Mouse (Mus musculus) stomach, postnatal 0 days (tissue): ENCODE measurements around the gene Ccr7. TPM values are rescaled to one million over a fixed set of nuclear protein-coding genes. Genes with fewer than 3 reads are reported as not detected.

Experiments used
- ATAC-seq: fragments of 200-750 bp; cut with Nextera tagmentation; 2 replicates; pipeline ENCODE4 v1.8.0; 2017; ENCODE audit not compliant: low FRiP score, low TSS enrichment
- DNase-seq: peaks from one replicate; pipeline ENCODE4 v3.0.0-alpha.2; 2016; ENCODE audit warnings: low spot score
- H3K27ac ChIP-seq: fragments of 300-500 bp; sonication (generic); replicated peaks from 2 replicates; pipeline ENCODE4 v1.5.1; 2014; ENCODE audit warnings: mild to moderate bottlenecking, control low read depth
- H3K27me3 ChIP-seq: fragments of 300-500 bp; sonication (generic); 2 replicates; pipeline ENCODE4 v1.6.1; 2014; ENCODE audit warnings: low read length; ENCODE audit not compliant: control insufficient read depth, insufficient read depth
- H3K36me3 ChIP-seq: fragments of 300-500 bp; sonication (generic); 2 replicates; pipeline ENCODE4 v1.6.1; 2014; ENCODE audit warnings: low read length, mixed read lengths; ENCODE audit not compliant: control insufficient read depth, insufficient read depth
- H3K4me1 ChIP-seq: fragments of 300-500 bp; sonication (generic); replicated peaks from 2 replicates; pipeline ENCODE4 v1.6.1; 2014; ENCODE audit warnings: antibody characterized with exemption; ENCODE audit not compliant: control insufficient read depth, insufficient read depth
- H3K4me2 ChIP-seq: fragments of 300-500 bp; sonication (generic); replicated peaks from 2 replicates; pipeline ENCODE4 v1.6.1; 2014; ENCODE audit warnings: low read depth, mild to moderate bottlenecking, control low read depth, moderate library complexity
- H3K4me3 ChIP-seq: fragments of 300-500 bp; sonication (generic); 2 replicates; pipeline ENCODE4 v1.5.1; 2014; ENCODE audit warnings: low read depth, low read length, control low read depth
- H3K9ac ChIP-seq: fragments of 300-500 bp; sonication (generic); 2 replicates; pipeline ENCODE4 v1.6.1; 2014; ENCODE audit warnings: mild to moderate bottlenecking, low read length, control low read depth, mixed read lengths
- H3K9me3 ChIP-seq: fragments of 300-500 bp; sonication (generic); 2 replicates; pipeline ENCODE4 v1.6.1; 2016; ENCODE audit warnings: low read length; ENCODE audit not compliant: control insufficient read depth
- CTCF ChIP-seq: IDR thresholded peaks from 2 replicates; pipeline ENCODE4 v1.5.1; 2016; ENCODE audit warnings: antibody characterized with exemption, low read depth, mild to moderate bottlenecking, moderate library complexity
- EP300 ChIP-seq: optimal IDR thresholded peaks from 2 replicates; pipeline ENCODE3; 2016; ENCODE audit warnings: antibody characterized with exemption
- WGBS: fragments of 180-500 bp; shearing (Covaris S2); extraction: QIAGEN DNeasy Blood & Tissue Kit; methylation state at CpG from one replicate; pipeline ENCODE4 v1.1.7; 2014; 5-methylcytosine and 5-hydroxymethylcytosine counted together
- polyA plus RNA-seq: library from polyadenylated mRNA; unstranded; fragments of >200 nt; fragmentation: Nextera tagmentation; extraction: Ambion mirVana; gene quantifications from 2 replicates; pipeline ENCODE4 v1.2.1, GENCODE M21; 2015

The Ccr7 gene
- polyA plus RNA-seq, 1 experiment from 2014 or later: 0.07 TPM

DNA sequence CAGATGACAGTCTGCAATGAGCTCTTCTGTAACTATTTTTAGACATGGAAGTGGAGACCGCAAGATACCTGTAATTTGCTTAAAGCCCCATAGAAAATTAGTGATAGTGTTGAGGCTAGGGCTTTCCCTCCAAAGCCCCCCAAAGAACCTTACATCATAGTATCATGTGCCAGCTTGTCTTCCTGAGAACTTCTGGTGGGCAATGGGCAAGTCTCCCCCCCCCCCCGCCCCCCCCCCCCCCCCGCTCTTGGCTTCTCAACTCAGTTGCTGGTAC, 23.0 kb upstream of the Ccr7 start:
- H3K9ac ChIP-seq: no peak overlapping the region
- H3K9me3 ChIP-seq: no peaks in the 10 kb centered on the region
- no peak overlapping the region for H3K4me3 ChIP-seq
- ATAC-seq (no peak), DNase-seq (no peak)
- WGBS: 87% methylated on average over 1 of the region's 3 CpGs
- no peaks in the 10 kb centered on the region for H3K27me3 ChIP-seq
- H3K4me1 ChIP-seq: no peaks in the 10 kb centered on the region
- no peak for TF ChIP-seq CTCF
- no peak for TF ChIP-seq EP300
- H3K4me2 ChIP-seq: no peak overlapping the region
- H3K36me3 ChIP-seq: no peaks in the 10 kb centered on the region
- no peak overlapping the region for H3K27ac ChIP-seq

DNA sequence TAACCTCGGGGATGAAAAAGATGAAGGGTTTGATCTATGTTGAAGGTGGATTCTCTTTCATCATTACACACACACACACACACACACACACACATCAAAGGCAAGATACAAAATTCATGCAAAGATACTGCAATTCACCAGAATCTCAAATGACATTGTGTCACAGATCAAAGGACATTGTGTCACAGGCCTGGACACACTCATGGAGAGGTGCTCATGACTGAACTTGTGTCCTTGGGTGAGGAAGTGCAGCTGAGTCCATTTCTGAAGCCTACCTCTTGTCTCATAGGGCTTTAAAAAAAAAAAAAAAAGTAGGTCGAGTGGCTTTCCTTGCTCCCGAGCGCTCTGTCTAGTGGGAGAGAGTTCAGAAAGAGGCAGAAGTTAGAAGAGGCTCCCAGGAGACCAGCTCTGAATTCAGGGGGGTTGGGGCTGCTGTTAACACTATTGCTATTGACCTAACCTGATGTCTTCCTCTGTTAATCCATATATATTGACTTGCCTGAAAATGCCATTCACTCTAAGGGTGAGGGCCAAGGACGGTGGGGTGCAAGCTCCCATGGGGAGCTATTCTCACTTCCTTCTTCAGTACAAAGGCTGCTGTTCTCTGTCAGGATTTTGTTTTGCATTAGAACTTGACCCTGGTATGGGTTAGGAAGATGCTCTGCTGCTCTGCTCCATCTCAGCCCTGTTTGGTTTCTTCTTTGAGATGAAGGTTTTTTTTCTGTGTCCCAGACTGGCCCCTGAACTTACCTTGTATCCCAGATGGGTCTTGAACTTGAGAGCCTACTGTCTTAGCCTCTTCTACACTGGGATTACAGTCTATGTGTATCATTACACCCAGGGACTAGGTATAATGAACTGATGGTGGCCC, 22.4 kb upstream of the Ccr7 start:
- Histone ChIP-seq H3K4me3 (no peak overlapping the region), H3K4me1 (no peaks in the 10 kb centered on the region), H3K36me3 (no peaks in the 10 kb centered on the region), H3K4me2 (no peak overlapping the region), H3K9ac (no peak overlapping the region), H3K27ac (no peak overlapping the region), H3K27me3 (no peaks in the 10 kb centered on the region), H3K9me3 (no peaks in the 10 kb centered on the region)
- ATAC-seq (no peak), DNase-seq (no peak)
- TF ChIP-seq EP300 (no peak), CTCF (no peak)
- 52% methylated on average over 5 of the region's 5 CpGs for WGBS

DNA sequence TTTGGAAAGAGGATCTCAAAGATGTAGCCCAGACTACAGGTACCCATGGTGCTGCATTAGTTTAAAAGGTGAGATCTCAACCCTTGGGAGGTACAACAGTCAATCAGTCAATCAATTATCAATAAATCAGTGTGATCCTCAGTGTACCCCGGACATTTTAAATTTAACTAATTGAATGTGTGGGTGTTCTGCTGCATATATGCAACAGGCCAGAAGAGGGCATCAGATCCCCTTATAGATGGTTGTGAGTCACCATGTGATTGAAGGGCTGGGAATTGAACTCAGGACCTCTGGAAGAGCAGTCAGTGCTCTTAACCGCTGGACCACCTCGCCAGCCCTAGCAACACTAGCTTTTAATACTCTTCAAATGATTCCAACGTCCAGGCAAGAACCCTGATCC, 17.1 kb upstream of the Ccr7 start:
- no peak overlapping the region for H3K27ac ChIP-seq
- no peak overlapping the region for H3K4me3 ChIP-seq
- no peak overlapping the region for H3K9ac ChIP-seq
- H3K27me3 ChIP-seq: no peaks in the 10 kb centered on the region
- TF ChIP-seq EP300: no peak
- TF ChIP-seq CTCF: peak; percentile 23
- ATAC-seq (no peak), DNase-seq (no peak)
- no peaks in the 10 kb centered on the region for H3K9me3 ChIP-seq
- H3K36me3 ChIP-seq: no peaks in the 10 kb centered on the region
- H3K4me1 ChIP-seq: no peaks in the 10 kb centered on the region
- no peak overlapping the region for H3K4me2 ChIP-seq
- 80% methylated on average over 4 of the region's 4 CpGs for WGBS

DNA sequence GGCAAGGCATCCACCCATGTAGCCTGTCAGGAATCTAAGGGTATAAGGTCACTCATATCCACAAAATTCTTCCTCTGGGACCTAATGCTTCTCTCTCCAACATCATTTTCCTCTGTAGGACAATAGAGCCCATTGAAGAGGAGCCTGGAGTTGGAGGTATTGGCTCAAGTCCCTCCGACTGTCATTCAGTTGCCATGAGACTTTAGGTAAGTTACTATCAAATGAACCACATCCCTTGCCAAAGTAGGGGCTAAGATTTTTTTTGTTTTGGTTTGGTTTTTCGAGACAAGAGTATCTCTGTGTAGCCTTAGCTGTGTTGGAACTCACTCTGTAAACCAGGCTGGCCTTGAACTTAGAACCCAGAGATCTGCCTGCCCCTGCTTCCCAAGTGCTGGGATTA, 16.6 kb upstream of the Ccr7 start:
- WGBS: 68% methylated on average over 2 of the region's 2 CpGs
- Histone ChIP-seq H3K9ac (no peak overlapping the region), H3K4me3 (no peak overlapping the region), H3K4me1 (no peaks in the 10 kb centered on the region), H3K36me3 (no peaks in the 10 kb centered on the region), H3K9me3 (no peaks in the 10 kb centered on the region), H3K27ac (no peak overlapping the region), H3K4me2 (no peak overlapping the region), H3K27me3 (no peaks in the 10 kb centered on the region)
- no peak for ATAC-seq
- no peak for DNase-seq
- TF ChIP-seq CTCF (no peak), EP300 (no peak)

DNA sequence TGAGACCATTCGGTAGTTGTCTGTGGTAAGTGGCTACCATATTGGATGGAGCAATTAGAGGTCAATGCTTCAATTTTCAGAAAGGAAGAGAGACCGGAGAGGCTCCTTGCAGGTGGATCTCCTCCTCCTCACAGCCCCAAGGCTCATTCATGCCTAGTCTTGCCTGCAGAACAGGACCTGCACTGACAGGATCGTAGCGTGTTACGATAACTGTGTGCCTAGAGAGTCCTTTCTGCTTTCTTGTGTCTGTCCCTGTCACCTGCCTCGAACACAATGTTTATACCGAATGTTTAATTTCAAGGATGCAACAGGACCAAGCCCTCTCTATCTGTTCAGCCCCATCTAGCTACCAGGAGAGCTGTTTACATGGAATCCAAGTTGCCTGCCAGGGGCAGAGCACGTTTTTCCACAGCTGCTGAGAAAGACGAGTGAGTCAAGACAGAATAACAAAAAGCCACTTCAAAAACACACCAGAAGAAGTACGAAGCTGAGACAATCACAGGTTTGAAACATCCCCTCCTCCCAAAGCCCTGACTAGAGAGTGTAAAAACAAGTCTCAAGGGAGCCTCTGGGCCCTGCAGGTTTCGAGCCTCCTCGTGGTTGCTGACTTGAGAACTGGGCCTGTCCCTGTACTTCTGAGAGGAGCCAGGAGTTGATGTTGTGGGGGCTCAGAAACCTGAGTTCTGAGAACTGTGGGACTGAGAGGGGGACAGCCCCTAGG, 15.8 kb upstream of the Ccr7 start:
- no peak overlapping the region for H3K4me2 ChIP-seq
- no peaks in the 10 kb centered on the region for H3K27me3 ChIP-seq
- H3K4me1 ChIP-seq: no peaks in the 10 kb centered on the region
- DNase-seq (no peak), ATAC-seq (no peak)
- H3K36me3 ChIP-seq: no peaks in the 10 kb centered on the region
- TF ChIP-seq EP300: no peak
- TF ChIP-seq CTCF: no peak
- no peaks in the 10 kb centered on the region for H3K9me3 ChIP-seq
- no peak overlapping the region for H3K9ac ChIP-seq
- no peak overlapping the region for H3K4me3 ChIP-seq
- no peak overlapping the region for H3K27ac ChIP-seq
- WGBS: 58% methylated on average over 12 of the region's 12 CpGs

DNA sequence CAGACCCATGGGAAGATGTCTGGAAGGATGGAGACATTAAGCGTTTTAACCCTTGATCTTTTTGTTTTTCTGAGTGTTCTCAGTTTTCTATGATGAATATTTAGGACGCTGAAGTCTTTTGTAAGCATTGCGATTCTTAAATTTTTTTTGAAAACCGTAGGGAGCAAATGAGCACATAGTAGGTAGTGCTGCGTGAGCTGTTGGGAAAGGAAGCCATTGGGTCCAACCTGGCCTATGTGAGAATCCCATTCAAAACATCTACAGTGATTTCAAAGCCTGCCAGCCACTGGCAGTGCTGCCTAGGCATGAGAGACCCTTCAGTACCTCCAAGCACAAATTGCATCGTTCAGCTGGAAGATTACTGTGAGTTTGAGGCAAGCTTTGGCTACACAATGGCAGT, 15.1 kb upstream of the Ccr7 start:
- DNase-seq: no peak
- no peak for ATAC-seq
- H3K9ac ChIP-seq: no peak overlapping the region
- H3K36me3 ChIP-seq: no peaks in the 10 kb centered on the region
- TF ChIP-seq CTCF: no peak
- TF ChIP-seq EP300: no peak
- H3K9me3 ChIP-seq: no peaks in the 10 kb centered on the region
- H3K27ac ChIP-seq: no peak overlapping the region
- no peaks in the 10 kb centered on the region for H3K27me3 ChIP-seq
- H3K4me1 ChIP-seq: no peaks in the 10 kb centered on the region
- H3K4me2 ChIP-seq: no peak overlapping the region
- H3K4me3 ChIP-seq: no peak overlapping the region
- 86% methylated on average over 6 of the region's 6 CpGs for WGBS
